In the genomic region with DNA sequence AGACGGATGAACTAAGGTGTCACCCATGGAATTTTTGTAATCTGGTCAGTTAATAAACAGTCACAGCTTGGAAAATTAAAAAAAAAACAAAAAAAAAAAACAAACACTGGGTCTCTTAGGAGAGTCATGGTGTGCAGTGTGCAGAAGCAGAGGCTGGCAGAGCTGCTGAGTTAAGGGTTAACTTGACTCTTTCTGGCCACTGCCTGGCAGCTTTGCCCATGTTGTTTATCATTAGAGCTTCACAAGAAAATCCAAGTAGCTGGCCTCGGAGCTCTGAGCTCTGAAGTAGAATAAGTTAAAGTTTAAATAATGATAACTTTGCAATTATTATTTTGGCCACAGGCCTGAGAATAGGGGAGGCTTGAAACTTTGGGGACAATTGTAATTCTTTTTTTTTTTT, we compare ENCODE assay signal across 1 mouse cellular context. TPM values are rescaled to one million over a fixed set of nuclear protein-coding genes. Genes with fewer than 3 reads are reported as not detected.
"Had no signal": no experiment of that assay in that cellular context is flagged by ENCODE, and none has a peak within 500 bp of the region (broad histone marks: within the 10 kb centered on the region; RNA-seq: fewer than 3 reads in every experiment).

No protein-coding gene starts in this region.

RNA-seq across cellular contexts. Expression of a gene that starts 45.9 kb away (rescaled TPM):
- polyA plus RNA-seq: small intestine, adult 2 months had no signal
